Mouse (Mus musculus) CD4-positive, CD25-positive, alpha-beta regulatory T cell, adult 2 months (primary cell): ENCODE measurements around the gene Vamp2.

Experiments used
- DNase-seq: peaks from one replicate; pipeline ENCODE4 v3.0.0-alpha.2; 2012; ENCODE audit warnings: low read depth, low spot score

Gene Vamp2

DNA sequence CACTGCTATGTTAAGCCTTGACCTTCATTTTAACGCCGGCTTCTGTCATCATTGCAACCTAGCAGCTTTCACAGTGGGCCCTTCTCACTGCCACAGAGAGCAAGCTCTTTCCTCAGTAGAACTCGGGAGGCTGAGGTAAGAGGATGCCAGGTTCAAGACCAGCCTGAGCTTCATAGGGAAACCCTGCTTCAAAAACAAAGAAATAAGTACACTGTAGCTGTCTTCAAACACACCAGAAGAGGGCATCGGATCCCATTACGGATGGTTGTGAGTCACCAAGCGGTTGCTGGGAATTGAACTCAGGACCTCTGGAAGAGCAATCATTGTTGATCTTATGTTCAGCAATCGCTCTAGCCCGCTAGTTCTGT lies 7.5 kb upstream of the Vamp2 start:
- no peak for DNase-seq

DNA sequence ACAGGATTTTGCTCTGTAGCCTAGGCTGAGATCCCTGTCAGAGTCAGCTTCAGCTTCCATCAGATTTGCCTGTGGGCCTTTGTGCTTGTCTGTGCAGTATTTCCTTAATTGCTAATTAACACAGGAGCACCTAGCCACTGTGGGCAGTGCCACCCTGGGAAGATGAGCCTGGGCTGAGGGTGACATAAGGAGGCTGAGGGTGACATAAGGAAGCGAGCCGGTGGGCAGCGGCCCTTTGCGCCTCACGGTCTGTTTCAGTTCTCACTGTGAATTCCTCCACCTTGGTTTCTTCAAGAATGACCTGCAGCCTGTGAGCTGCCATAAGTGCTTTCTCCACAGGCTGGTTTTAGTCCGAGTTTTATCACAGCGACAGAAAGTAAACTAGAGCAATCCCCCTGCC lies 6.7 kb upstream of the Vamp2 start:
- no peak for DNase-seq

DNA sequence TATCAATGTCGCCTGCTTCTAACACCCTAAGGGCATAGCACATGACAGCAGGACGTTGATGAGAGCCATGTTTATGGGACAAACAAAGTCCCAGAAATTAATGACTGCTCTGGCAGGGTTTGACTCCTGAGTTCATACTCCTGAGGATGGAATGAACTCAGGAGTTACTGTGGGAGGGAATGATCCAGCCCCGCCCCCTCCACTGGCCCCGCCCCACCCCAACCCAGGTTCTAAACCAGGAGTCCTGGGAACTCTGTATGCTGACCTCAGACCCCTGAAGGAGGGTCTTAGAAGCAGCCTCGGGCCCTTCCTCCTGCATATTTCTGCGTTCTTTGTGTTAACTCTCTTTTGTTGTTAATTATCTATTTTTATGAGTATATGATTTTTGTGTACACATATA lies 2.7 kb upstream of the Vamp2 start:
- no peak for DNase-seq

DNA sequence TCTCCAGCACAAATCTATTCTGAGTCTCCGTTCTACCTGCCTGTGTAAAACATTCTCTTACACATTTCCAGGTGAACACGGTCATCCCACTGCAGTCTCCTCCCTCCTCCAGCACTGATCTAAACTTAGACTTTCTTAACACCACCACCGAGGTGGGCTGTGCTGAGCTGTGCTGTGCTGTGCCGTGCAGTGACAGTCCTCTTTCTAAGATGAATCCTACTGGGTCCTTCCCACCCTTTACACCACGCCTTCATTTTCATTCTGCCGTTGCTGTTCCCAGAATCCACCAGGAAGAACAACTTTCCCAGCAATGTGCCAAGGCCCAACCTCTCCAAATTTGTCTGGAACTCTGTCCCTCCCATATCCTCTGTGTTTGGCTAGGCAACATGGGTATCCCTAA lies 1.9 kb upstream of the Vamp2 start:
- no peak for DNase-seq

DNA sequence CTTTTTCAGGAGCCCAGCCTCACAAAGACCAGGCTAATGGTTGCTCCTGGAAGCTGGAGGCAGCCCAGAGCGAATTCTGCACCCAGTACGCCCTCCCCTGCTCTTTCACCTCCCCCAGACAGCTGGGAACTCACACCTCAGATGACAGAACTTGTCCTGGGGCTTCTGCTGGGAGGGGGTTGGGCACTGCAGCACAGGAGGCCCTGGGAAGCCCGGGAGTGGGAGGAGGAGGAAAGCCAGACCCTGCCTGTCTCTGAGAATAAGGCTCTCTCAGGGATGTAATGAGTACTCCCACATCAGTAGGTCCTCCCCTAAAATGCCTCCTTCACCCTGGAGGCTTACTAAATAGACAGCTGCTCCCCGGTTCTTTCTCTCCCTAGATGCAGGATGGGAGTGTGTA lies 1.2 kb upstream of the Vamp2 start:
- DNase-seq, result no peak

DNA sequence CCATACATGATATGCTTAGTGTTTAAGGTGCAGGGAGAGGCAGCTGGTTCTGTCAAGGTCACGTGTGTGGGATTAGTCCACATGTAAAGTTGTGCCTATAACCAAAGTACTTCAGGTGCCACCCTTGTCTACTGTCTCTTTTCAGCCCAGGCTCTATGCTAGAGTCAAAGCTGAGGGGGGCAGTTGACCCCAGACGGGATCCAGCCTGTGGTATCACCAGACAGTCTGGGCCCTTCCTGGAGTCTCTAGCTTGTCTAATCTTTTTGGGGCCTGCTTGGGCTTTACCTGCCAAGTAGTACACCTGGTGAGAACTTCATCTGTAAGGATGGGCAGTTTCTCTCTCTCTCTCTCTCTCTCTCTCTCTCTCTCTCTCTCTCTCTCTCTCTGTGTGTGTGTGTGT lies 693 bp upstream of the Vamp2 start:
- DNase-seq, result peak; percentile 20

DNA sequence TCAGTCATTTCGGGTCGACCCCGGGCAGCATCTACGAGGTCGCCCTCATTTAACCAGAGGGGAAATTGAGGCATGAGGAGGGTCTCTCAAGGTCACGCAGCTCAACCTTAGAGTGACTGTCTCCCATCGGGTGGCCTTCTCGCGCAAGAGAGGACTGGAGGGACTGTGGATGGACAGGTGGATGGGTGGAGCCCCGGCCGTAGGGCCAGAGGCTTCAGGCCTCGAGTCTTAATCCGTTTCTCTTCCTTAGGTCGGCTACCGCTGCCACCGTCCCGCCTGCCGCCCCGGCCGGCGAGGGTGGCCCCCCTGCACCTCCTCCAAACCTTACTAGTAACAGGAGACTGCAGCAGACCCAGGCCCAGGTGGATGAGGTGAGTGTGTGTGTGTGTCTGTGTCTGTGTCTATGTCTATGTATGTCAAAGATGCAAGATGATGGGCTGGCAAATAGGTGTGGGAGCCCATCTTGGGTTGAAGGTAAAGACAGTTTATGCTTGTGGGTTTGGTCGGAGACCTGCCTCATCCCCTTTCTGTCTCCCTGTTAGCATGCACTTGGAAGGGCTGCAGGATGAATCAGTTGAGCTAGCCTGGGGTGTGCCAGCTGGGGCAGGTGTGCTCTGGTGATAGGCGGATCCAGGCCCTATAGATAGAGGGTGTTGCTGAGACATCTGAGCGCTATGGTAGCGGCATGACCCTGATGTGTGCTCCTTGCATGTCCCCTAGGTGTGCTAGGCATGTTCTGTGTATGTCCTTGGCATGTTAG lies 746 bp downstream of the Vamp2 start:
- DNase-seq, result peak; percentile 54

DNA sequence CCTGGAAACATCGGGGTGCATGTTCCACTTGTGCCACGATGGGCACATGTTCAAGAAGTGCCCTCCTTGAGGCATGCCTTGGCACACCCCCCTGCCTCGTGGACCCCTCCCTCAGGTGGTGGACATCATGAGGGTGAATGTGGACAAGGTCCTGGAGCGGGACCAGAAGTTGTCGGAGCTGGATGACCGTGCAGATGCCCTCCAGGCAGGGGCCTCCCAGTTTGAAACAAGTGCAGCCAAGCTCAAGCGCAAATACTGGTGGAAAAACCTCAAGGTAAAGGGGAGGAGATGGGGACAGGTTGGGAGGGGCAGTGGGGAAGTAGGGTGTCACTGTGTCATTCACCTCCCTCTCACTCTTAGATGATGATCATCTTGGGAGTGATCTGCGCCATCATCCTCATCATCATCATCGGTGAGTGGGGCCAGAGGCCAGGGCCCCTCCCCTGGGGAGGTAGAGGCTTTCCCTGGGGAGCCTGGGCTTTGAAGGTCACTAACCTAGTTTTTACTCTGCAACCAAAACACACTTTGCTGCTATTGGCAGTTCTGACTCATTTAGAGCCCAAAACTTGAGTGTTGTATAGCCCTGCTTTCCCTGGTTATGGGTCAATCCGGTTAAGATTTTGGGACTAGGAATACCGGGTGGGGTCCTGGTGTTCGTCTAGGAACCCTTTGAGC lies 1.5 kb downstream of the Vamp2 start:
- no peak for DNase-seq

DNA sequence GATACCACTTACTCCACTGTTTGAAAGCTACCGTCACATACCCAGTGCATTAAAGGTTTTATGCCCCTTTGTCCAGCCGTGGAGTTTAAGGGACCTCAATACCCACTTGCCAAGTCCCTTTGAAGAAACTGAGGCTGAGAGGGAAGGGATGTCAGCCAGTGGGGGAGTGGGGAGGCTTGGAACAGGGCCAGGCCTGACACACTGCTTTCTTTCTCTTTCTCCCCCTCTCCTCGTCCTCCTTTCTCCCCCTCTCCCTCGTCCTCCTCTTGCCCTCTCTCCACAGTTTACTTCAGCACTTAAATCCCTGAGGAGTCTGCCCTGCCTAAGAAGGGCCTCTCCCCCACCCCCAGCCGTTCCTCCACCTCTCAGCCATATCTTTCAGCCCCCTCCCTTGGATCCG lies 2.1 kb downstream of the Vamp2 start:
- peak; percentile 9 for DNase-seq

DNA sequence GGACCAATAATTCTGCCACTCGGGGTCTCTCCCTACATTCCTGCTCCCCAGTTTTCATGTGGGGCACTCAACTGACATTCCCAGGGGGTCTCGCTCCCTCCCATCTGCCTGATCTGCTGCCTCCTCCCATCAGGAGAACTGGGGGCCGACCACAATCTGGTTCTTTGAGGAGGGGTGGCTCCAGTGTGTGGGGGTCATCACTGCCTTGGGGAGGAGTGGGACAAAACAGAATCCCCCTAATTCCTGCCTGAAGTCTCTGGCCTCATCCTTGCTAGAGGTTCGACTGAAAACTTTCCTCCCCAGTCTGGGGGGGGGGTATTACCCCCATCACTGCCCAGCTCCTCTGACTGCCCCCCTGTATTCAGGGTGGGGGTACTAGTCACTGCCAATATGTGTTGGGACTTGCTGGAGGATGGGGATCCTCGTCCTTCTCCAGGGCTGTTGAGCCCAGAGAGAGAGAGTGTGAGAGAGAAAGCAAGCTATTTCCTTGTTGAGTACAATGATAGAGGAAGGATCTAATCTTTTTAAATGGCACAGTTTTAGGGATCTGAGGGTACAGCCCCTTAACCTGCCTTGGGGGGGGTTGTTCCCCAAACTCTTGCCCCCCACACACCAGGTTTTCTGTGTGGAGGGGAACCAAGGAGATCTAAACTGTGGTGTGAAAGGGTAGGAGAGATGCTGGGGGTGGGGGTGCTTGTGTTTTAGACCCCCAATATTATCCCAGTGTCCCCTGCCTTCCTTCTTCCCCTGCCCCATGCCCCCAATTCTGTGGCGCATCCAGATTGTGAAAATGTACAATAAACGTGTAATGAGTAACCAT lies 3.5 kb downstream of the Vamp2 start:
- peak; percentile 20 for DNase-seq

DNA sequence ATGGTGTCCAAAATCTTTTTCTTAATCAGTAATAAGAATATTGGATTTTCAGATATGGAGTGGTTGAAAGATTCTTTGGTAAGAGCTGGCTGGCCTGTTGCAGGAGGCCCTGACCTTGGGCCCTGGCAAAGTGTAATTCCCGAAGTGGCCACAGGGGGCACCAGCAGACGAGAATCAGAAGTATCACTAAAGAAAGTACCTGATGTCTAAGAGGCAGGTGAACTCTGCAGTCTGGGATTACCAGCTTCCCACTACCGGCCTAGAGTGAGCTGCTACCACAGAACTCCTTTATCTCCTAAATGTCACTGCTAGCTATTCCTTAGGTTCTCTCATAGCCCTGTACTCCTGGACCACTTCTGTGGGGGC lies 4.1 kb downstream of the Vamp2 start:
- DNase-seq, result peak; percentile 91

DNA sequence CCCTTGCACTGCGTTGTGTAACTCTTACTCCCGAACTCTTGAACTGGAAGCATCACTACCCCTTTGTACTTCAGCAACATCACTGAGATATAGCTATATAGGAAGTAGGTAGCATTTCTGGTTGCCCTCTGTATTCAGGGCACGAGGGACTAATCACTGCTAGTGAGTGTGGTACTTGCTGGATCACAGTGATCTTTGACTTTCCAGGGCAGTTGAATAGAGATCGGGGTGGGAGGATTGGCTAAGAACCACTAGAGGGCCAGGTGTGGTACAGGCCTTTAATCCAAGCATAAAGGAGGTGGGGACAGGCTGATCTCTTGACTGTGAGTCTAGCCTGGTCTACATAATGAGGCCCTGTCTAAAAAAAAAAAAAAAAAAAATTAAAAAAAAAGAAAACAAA lies 4.6 kb downstream of the Vamp2 start:
- peak; percentile 69 for DNase-seq

DNA sequence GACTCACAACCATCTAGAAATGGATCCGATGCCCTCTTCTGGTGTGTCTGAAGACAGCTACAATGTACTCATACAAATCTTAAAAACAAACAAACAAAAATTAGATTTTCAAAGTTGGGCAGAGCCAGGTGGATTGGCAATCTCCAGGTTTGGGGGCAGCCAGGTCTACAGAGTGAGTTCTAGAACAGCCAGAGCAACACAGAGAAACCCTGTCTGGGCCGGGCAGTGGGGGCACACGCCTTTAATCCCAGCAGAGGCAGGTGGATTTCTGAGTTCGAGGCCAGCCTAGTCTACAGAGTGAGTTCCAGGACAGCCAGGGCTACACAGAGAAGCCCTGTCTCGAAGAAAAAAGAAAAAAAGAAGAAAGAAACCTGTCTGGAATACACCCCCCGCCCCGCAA lies 5.6 kb downstream of the Vamp2 start:
- DNase-seq, result peak; percentile 18

DNA sequence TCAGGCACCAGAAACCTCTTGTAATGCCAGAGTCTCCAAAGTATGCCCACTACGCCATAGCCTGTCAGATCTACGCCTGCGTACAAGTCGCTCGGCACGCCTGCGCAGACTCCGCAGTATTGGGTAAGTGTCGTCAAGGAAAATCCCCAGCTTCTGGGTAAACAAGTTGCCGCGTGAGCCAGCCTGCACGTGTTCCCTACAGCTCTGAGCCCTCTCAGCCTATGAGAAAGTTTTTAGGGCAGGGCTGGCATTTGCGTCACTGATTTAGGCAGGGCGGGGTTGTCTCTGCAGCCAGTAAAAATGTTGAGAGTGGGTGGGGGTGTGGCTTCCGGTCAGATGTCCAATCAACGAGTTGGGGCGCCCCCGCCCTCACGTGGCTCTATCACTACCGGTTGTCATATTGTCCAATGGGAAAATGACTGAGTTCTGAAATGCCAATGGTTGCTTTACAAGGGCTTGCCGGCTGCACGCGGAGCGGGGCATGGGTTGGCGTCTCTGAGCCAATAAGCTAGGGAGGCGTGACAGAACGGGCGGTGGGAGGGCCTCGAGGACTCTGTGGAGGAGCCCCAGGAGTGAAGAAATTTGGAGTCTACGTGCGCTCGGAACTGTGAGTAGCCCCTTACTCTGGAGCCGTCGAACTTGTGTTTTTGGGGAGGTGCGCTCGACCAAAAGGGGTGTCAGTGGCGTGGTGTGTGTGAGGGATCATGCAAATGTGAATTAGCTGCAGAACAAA lies 6.6 kb downstream of the Vamp2 start, which contains the start of gene Per1:
Gene Per1 (plus strand): TSS at position 521 of the 733 bp plus-strand sequence.
- peak; percentile 99 for DNase-seq

DNA sequence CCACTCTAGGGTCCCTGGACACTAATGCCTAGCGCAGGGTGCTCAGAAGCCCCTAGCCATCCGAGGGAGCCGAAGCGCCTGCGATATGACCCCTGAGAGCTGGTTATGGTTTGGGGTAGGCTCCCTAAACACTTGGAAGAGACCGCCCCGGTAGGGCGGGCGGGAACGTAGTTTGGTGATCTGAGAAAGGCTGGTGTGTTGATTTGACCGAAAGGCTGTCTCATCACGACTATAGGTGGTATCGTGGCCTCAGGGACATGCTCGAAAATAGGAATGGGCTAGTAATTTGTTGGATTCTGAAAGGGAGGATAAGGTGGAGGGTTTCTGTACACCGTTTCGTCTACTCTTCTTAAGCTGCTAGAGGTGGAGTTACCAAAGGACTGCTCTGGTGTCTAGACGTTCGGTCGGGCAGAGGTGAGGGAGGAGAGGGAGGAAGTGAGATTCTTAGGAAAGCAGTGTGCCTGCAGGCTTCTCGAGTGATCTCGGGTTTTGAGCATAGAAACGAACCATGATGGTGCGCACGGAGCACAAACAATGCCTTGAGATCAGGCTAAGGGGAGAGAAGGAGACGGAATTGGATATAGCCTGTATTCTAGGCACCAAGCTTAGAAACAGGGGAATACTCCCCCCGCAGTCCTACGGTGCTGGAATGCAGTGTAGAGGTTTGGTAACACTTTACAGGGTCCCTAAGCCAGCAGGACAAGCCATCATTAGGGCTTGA lies 7.4 kb downstream of the Vamp2 start:
- peak; percentile 83 for DNase-seq

DNA sequence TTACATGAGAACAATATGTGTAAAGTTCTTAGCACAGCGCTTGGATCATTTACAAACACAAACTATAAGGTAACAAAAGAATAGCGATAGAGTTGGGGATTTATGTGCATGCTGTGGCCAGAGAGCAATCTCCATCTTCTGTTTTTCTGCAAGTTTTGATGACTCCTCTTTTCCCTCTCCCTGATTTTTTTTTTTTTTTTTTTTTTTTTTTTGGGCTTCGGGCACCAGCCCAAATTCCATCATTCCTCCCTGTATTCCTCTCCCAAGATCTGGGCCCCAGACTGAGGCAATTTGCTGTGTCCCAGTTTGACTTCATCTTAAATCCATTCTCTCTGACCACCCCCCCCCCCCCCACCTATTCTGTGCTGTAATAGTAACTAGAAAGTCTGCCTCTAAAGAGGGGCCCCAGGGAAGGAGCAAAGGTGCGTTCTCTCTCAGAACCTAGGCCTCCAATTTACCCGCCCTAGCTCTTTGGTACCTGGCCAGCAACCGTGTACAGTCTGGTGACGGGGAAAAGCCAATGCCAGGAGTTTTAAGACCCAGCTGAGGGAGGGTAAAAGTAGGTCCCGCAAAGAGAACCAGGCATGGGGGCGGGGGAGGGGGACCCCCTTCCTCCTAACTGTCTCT lies 8.2 kb downstream of the Vamp2 start:
- no peak for DNase-seq

DNA sequence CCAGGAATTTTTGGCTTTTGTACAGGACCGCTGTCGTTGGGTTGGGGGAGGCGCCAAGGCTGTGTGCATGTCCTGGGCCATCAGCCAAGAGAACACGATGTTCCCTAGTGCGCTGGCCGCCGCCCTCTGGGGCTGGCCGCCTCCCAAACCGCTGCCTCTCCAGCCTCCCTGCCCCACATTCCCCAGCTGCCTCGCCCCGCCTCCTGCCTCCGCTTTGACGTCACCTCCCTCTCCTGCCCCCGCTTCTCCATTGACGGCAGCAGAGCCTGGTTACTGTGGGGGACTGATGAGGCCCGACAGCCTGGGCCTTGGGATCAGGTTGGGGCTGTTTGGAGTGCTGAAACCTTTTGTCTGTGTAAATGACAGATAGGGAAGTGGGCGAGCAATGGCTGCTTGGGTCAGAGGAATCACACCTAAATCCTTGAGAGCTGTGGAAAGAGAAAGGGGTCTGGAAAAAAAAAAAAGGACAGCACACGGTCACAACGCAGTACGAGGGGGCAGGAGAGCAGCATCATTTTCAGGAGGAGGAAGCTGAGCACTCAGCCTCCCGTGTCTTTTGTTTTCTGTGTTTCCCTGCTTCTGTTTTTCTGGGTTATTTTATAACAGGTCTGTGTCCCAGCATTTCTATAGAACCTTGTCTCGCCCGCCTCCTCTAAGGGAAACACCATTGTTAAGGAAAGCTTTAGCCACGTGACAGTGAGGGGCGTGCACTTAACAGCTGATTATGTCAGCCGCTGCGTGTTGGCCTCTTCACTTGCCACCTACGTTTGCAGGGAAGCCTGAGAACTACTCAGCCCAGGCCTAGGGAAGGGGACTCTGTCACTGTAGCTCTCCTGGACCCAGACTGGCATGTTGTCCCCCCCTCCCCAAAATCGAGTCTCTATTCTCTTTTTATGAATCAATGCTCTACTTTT lies 9.0 kb downstream of the Vamp2 start:
- peak; percentile 93 for DNase-seq

DNA sequence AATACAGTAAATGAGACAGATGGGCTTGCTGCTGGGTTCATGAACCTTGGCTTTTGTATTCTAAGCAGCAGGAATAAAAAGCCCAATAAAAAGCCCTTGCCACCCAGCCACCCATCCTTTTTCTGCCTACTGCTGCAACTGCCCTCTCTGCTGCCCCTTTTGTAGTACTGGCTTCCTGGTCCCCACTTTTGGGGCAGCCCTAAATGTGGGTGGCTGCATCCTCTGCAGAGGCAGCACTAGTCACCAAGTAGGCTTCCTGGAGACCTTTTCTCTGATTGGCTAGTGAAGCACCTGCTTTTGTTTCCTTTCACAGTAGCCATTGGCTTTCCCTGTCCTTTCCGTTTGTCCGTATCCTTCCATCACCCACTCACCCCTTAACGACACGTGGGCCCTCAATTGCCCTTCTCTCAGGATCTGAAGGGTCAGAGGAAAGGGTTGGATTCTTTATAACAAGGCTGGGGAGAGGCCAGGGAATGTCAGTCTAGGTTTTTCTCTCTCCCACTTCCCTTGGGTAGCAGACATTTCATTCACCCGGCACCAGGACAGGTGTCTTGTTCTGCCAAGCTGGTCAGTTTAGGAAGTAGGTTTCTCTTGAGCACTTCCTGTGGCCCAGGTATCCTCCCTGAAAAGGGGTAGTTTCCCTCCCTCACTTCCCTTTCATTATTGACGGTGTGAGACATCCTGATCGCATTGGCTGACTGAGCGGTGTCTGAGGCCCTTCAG lies 9.9 kb downstream of the Vamp2 start:
- DNase-seq, result peak; percentile 82

DNA sequence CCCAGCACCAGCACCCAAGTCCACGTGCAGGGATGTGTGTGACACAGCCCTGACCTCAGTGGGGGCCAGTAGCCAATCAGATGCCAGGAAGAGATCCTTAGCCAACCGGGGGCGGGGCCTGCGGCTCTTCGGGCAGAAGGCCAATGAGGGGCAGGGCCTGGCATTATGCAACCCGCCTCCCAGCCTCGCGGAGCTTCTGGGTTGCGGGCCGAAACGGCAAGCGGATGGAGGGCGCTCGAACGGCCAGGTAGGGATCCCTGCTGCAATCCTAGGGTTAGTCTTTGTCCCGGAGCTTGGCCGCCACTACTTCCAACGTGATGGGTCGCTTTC lies 10.4 kb downstream of the Vamp2 start:
- DNase-seq, result peak; percentile 96
